Mouse (Mus musculus): Measurements from ENCODE around the gene Spock1. TPM values are rescaled to one million over a fixed set of nuclear protein-coding genes. Genes with fewer than 3 reads are reported as not detected.
A peak's percentile ranks its signal among the peaks of the same experiment; 100 is the strongest.
"Not testable (repeated sequence)": the region's sequence is repeated elsewhere in the genome, so short reads cannot be mapped to it uniquely, and the experiment has no call there.

Spock1 gene
- polyA plus RNA-seq, 1 experiment from 2014 or later, result 48.1 TPM

GRCm38 (mm10) chr13:57484426-57485168 is 423.5 kb downstream of the Spock1 start:
- ATAC-seq, result no peak

DNA sequence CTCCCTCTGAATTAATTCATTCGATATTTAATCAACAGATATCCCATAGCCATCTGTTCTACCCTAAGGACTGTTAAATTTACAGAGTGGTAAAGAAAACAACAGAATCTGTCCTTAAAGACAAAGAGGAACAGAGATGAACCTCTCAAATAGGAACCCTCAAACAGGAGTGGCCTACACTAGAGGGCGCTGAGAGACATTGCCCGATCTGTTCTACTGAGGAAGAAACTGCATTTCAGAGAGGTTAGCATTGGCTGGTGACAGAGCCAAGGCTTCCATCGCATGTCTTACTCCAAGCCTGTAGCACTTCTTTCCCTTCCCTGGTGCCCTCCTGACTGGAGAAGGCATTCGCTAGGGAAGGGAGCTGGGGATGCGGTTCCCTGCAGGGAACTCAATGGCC is 431.4 kb downstream of the Spock1 start:
- Histone ChIP-seq H3K4me2 (ENCODE audit: low read length) (no peak overlapping the region), H3K9me3 (ENCODE audit: control insufficient read depth, low read length) (no peaks in the 10 kb centered on the region), H3K27me3 (replicated peaks; ENCODE audit: control insufficient read depth, insufficient read depth, low read length) (no peaks in the 10 kb centered on the region), H3K4me3 (replicated peaks; ENCODE audit: low read length) (no peak overlapping the region), H3K36me3 (ENCODE audit: control insufficient read depth, insufficient read depth) (no peaks in the 10 kb centered on the region), H3K27ac (ENCODE audit: low read length) (no peak overlapping the region), H3K4me1 (replicated peaks; ENCODE audit: control insufficient read depth, insufficient read depth, low read length) (0 out of 2 replicates have a peak, but pooled peaks cover 2% of the 10 kb centered on the region), H3K9ac (replicated peaks; ENCODE audit: low read depth, low read length) (no peak overlapping the region)
- ATAC-seq, result no peak
- 31% methylated on average over 6 of the region's 6 CpGs for WGBS

More at GRCm38 (mm10) chr13:57484426-57485168, 423.5 kb downstream of the Spock1 start:
- Histone ChIP-seq H3K36me3 (ENCODE audit: control insufficient read depth, insufficient read depth) (no peaks in the 10 kb centered on the region), H3K4me2 (ENCODE audit: low read length) (no peak overlapping the region), H3K9ac (replicated peaks; ENCODE audit: low read depth, low read length) (no peak overlapping the region), H3K27me3 (replicated peaks; ENCODE audit: control insufficient read depth, insufficient read depth, low read length) (no peaks in the 10 kb centered on the region), H3K4me3 (replicated peaks; ENCODE audit: low read length) (no peak overlapping the region), H3K4me1 (replicated peaks; ENCODE audit: control insufficient read depth, insufficient read depth, low read length) (no peaks in the 10 kb centered on the region), H3K27ac (ENCODE audit: low read length) (no peak overlapping the region), H3K9me3 (ENCODE audit: control insufficient read depth, low read length) (no peaks in the 10 kb centered on the region)
- 79% methylated on average over 16 of the region's 16 CpGs for WGBS

DNA sequence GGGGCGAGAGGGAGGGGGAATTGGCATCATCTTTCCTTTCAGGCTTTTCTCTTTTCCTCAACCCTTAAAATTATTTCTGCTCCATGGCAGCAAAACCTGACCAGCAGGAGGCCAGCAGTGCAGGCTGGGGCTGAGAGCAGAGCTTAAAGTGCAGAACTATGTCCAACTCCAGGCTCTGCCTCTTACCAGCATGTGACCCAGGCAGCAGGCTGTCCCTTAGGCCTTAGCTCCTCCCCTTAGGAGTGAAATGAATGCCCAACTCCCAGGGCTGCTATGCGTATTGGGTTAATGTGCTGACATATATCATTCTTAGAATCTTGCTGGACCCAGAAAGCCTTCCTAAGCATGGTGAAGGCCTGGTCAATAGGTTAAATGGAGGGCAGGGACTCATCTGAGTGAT is 434.1 kb downstream of the Spock1 start:
- H3K27ac ChIP-seq (ENCODE audit: low read length), result no peak overlapping the region
- no peak overlapping the region for H3K4me3 ChIP-seq (replicated peaks; ENCODE audit: low read length)
- no peaks in the 10 kb centered on the region for H3K36me3 ChIP-seq (ENCODE audit: control insufficient read depth, insufficient read depth)
- H3K9ac ChIP-seq (replicated peaks; ENCODE audit: low read depth, low read length), result no peak overlapping the region
- ATAC-seq, result no peak
- no peaks in the 10 kb centered on the region for H3K27me3 ChIP-seq (replicated peaks; ENCODE audit: control insufficient read depth, insufficient read depth, low read length)
- peaks cover 9% of the 10 kb centered on the region for H3K4me1 ChIP-seq (replicated peaks; ENCODE audit: control insufficient read depth, insufficient read depth, low read length)
- no peaks in the 10 kb centered on the region for H3K9me3 ChIP-seq (ENCODE audit: control insufficient read depth, low read length)
- WGBS, result 68% methylated on average over 2 of the region's 2 CpGs
- H3K4me2 ChIP-seq (ENCODE audit: low read length), result no peak overlapping the region

- peak; percentile 57 for ATAC-seq
- not testable (repeated sequence) for H3K9me3 ChIP-seq (ENCODE audit: control insufficient read depth, low read length); H3K27ac ChIP-seq (ENCODE audit: low read length); H3K4me3 ChIP-seq (replicated peaks; ENCODE audit: low read length); H3K27me3 ChIP-seq (replicated peaks; ENCODE audit: control insufficient read depth, insufficient read depth, low read length); H3K9ac ChIP-seq (replicated peaks; ENCODE audit: low read depth, low read length); H3K4me1 ChIP-seq (replicated peaks; ENCODE audit: control insufficient read depth, insufficient read depth, low read length); H3K36me3 ChIP-seq (ENCODE audit: control insufficient read depth, insufficient read depth); H3K4me2 ChIP-seq (ENCODE audit: low read length)
- WGBS, result 25% methylated on average over 3 of the region's 4 CpGs
These were observed 437.2 kb downstream of the Spock1 start for GRCm38 (mm10) chr13:57470922-57471321.

- no peak overlapping the region for H3K27ac ChIP-seq (ENCODE audit: low read length)
- H3K9ac ChIP-seq (replicated peaks; ENCODE audit: low read depth, low read length), result no peak overlapping the region
- H3K4me3 ChIP-seq (replicated peaks; ENCODE audit: low read length), result no peak overlapping the region
- H3K4me2 ChIP-seq (ENCODE audit: low read length), result no peak overlapping the region
- no peaks in the 10 kb centered on the region for H3K27me3 ChIP-seq (replicated peaks; ENCODE audit: control insufficient read depth, insufficient read depth, low read length)
- 37% methylated on average over 8 of the region's 8 CpGs for WGBS
- H3K4me1 ChIP-seq (replicated peaks; ENCODE audit: control insufficient read depth, insufficient read depth, low read length), result peaks cover 7% of the 10 kb centered on the region; the same call in 1 of the 2 replicates
- ATAC-seq, result no peak
- no peaks in the 10 kb centered on the region for H3K9me3 ChIP-seq (ENCODE audit: control insufficient read depth, low read length)
- no peaks in the 10 kb centered on the region for H3K36me3 ChIP-seq (ENCODE audit: control insufficient read depth, insufficient read depth)
These were observed 448.2 kb downstream of the Spock1 start for GRCm38 (mm10) chr13:57459978-57460377.

- H3K27ac ChIP-seq (ENCODE audit: low read length), result no peak overlapping the region
- no peaks in the 10 kb centered on the region for H3K9me3 ChIP-seq (ENCODE audit: control insufficient read depth, low read length)
- no peak overlapping the region for H3K4me3 ChIP-seq (replicated peaks; ENCODE audit: low read length)
- peak; percentile 74 for ATAC-seq
- no peaks in the 10 kb centered on the region for H3K27me3 ChIP-seq (replicated peaks; ENCODE audit: control insufficient read depth, insufficient read depth, low read length)
- no peaks in the 10 kb centered on the region for H3K36me3 ChIP-seq (ENCODE audit: control insufficient read depth, insufficient read depth)
- WGBS, result 5% methylated on average over 11 of the region's 11 CpGs
- H3K9ac ChIP-seq (replicated peaks; ENCODE audit: low read depth, low read length), result no peak overlapping the region
- no peak overlapping the region for H3K4me2 ChIP-seq (ENCODE audit: low read length)
- H3K4me1 ChIP-seq (replicated peaks; ENCODE audit: control insufficient read depth, insufficient read depth, low read length), result peaks cover 13% of the 10 kb centered on the region
These were observed 457.8 kb downstream of the Spock1 start for GRCm38 (mm10) chr13:57450189-57450821.

- H3K4me2 ChIP-seq (ENCODE audit: low read length), result no peak overlapping the region
- H3K36me3 ChIP-seq (ENCODE audit: control insufficient read depth, insufficient read depth), result no peaks in the 10 kb centered on the region
- H3K27ac ChIP-seq (ENCODE audit: low read length), result no peak overlapping the region
- H3K9ac ChIP-seq (replicated peaks; ENCODE audit: low read depth, low read length), result no peak overlapping the region
- H3K4me3 ChIP-seq (replicated peaks; ENCODE audit: low read length), result no peak overlapping the region
- H3K27me3 ChIP-seq (replicated peaks; ENCODE audit: control insufficient read depth, insufficient read depth, low read length), result no peaks in the 10 kb centered on the region
- no peak for ATAC-seq
- H3K4me1 ChIP-seq (replicated peaks; ENCODE audit: control insufficient read depth, insufficient read depth, low read length), result peaks cover 13% of the 10 kb centered on the region
- WGBS, result 45% methylated on average over 7 of the region's 7 CpGs
- H3K9me3 ChIP-seq (ENCODE audit: control insufficient read depth, low read length), result no peaks in the 10 kb centered on the region
These were observed 459.2 kb downstream of the Spock1 start for GRCm38 (mm10) chr13:57448906-57449305.

- ATAC-seq, result no peak
- WGBS, result 82% methylated on average over 3 of the region's 3 CpGs
- Histone ChIP-seq H3K9ac (replicated peaks; ENCODE audit: low read depth, low read length) (no peak overlapping the region), H3K9me3 (ENCODE audit: control insufficient read depth, low read length) (no peaks in the 10 kb centered on the region), H3K27me3 (replicated peaks; ENCODE audit: control insufficient read depth, insufficient read depth, low read length) (no peaks in the 10 kb centered on the region), H3K27ac (ENCODE audit: low read length) (no peak overlapping the region), H3K4me1 (replicated peaks; ENCODE audit: control insufficient read depth, insufficient read depth, low read length) (peaks cover 4% of the 10 kb centered on the region; the same call in 1 of the 2 replicates), H3K36me3 (ENCODE audit: control insufficient read depth, insufficient read depth) (no peaks in the 10 kb centered on the region), H3K4me2 (ENCODE audit: low read length) (no peak overlapping the region), H3K4me3 (replicated peaks; ENCODE audit: low read length) (no peak overlapping the region)
These were observed 463.2 kb downstream of the Spock1 start for GRCm38 (mm10) chr13:57444977-57445376.

- Histone ChIP-seq H3K27me3 (replicated peaks; ENCODE audit: control insufficient read depth, insufficient read depth, low read length) (no peaks in the 10 kb centered on the region), H3K9ac (replicated peaks; ENCODE audit: low read depth, low read length) (no peak overlapping the region), H3K4me1 (replicated peaks; ENCODE audit: control insufficient read depth, insufficient read depth, low read length) (no peaks in the 10 kb centered on the region), H3K9me3 (ENCODE audit: control insufficient read depth, low read length) (no peaks in the 10 kb centered on the region), H3K36me3 (ENCODE audit: control insufficient read depth, insufficient read depth) (no peaks in the 10 kb centered on the region), H3K27ac (ENCODE audit: low read length) (no peak overlapping the region), H3K4me2 (ENCODE audit: low read length) (no peak overlapping the region), H3K4me3 (replicated peaks; ENCODE audit: low read length) (no peak overlapping the region)
- no peak for ATAC-seq
- WGBS, result 89% methylated on average over 7 of the region's 7 CpGs
These were observed 468.0 kb downstream of the Spock1 start for GRCm38 (mm10) chr13:57440111-57440510.
